Mouse (Mus musculus): ENCODE measurements around the gene Ppp2ca. TPM values are rescaled to one million over a fixed set of nuclear protein-coding genes. Genes with fewer than 3 reads are reported as not detected.
"Not testable (repeated sequence)": the region's sequence is repeated elsewhere in the genome, so short reads cannot be mapped to it uniquely, and the experiment has no call there.

The Ppp2ca gene
- polyA plus RNA-seq, 1 experiment from 2014 or later: 175 TPM

DNA sequence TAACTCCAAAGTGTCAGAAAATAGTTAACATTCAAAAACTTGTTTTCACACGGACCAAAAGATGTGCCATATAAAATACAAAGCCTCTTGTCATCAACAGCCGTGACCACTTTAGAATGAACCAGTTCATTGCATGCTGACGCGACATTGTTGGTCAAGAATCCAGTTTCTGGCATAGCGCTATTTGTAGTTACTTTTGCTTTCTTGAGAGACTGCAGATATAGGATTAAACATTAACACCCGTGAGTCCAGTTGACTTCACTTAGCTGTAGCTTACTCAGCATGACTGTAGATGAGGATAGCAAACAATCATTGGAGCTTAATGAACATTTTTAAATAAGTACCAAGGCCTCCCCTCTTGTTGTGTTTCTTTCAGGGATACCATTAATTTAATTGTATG lies 23.6 kb downstream of the Ppp2ca start:
- Histone ChIP-seq H3K9ac (replicated peaks; ENCODE audit: low read depth, low read length) (no peak overlapping the region), H3K27me3 (ENCODE audit: control insufficient read depth, insufficient read depth, low read length) (no peaks in the 10 kb centered on the region), H3K36me3 (ENCODE audit: control insufficient read depth, insufficient read depth, low read length) (peaks cover 64% of the 10 kb centered on the region), H3K4me3 (ENCODE audit: low read depth, low read length) (no peak overlapping the region), H3K9me3 (ENCODE audit: control insufficient read depth, low read length) (no peaks in the 10 kb centered on the region), H3K27ac (ENCODE audit: low read depth, low read length) (no peak overlapping the region), H3K4me1 (ENCODE audit: control insufficient read depth, insufficient read depth, low read length) (no peaks in the 10 kb centered on the region), H3K4me2 (ENCODE audit: low read depth, low read length) (no peak overlapping the region)
- WGBS: 94% methylated on average over 6 of the region's 6 CpGs
- no peak for ATAC-seq (ENCODE audit: low read depth)

DNA sequence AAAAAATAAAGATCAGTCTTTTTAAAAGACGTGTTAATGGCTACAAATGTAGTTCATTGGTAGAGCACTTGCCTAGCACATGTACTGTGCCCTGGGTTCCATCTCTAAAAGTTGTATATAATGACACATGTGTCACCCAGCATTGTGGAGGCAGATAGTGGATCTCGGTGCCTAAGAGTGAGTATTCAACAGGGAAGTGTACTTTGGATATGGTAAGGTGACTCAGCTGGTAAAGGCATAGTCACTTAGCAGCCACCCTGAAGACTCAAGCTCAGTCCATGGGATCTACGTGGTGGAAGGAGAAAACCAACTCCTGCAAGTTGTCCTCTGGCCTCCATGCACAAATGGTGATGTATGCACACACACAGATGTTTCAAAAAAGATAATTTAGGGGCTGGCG lies 26.0 kb downstream of the Ppp2ca start:
- Histone ChIP-seq H3K4me2 (ENCODE audit: low read depth, low read length) (no peak overlapping the region), H3K36me3 (ENCODE audit: control insufficient read depth, insufficient read depth, low read length) (peaks cover 46% of the 10 kb centered on the region), H3K9me3 (ENCODE audit: control insufficient read depth, low read length) (no peaks in the 10 kb centered on the region), H3K4me3 (ENCODE audit: low read depth, low read length) (no peak overlapping the region), H3K9ac (replicated peaks; ENCODE audit: low read depth, low read length) (no peak overlapping the region), H3K27ac (ENCODE audit: low read depth, low read length) (no peak overlapping the region), H3K4me1 (ENCODE audit: control insufficient read depth, insufficient read depth, low read length) (no peaks in the 10 kb centered on the region), H3K27me3 (ENCODE audit: control insufficient read depth, insufficient read depth, low read length) (no peaks in the 10 kb centered on the region)
- ATAC-seq (ENCODE audit: low read depth): no peak
- 95% methylated on average over 4 of the region's 4 CpGs for WGBS

DNA sequence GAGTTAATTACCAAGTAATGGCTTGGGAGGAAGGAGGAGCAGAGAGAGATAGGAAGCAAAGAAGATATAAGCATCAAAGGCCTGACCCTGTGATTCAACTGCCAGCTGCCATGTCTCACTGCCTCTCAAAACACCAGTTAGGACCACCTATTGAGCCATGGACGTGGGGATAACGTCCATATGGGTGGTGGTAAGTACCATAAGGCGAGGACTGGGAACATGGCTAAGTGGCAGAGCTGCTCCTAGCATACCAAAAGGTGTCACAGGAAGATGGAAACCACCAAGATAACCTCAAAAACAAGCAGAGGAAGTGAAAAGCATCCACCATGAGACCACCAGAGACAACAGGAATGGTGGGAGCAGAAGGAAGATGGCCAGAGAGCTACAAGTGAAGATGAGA lies 28.7 kb downstream of the Ppp2ca start:
- WGBS: 70% methylated on average over 3 of the region's 3 CpGs
- Histone ChIP-seq H3K9ac (replicated peaks; ENCODE audit: low read depth, low read length) (no peak overlapping the region), H3K4me1 (ENCODE audit: control insufficient read depth, insufficient read depth, low read length) (no peaks in the 10 kb centered on the region), H3K36me3 (ENCODE audit: control insufficient read depth, insufficient read depth, low read length) (peaks cover 23% of the 10 kb centered on the region), H3K9me3 (ENCODE audit: control insufficient read depth, low read length) (no peaks in the 10 kb centered on the region), H3K27me3 (ENCODE audit: control insufficient read depth, insufficient read depth, low read length) (no peaks in the 10 kb centered on the region), H3K4me3 (ENCODE audit: low read depth, low read length) (no peak overlapping the region), H3K4me2 (ENCODE audit: low read depth, low read length) (no peak overlapping the region), H3K27ac (ENCODE audit: low read depth, low read length) (no peak overlapping the region)
- no peak for ATAC-seq (ENCODE audit: low read depth)

DNA sequence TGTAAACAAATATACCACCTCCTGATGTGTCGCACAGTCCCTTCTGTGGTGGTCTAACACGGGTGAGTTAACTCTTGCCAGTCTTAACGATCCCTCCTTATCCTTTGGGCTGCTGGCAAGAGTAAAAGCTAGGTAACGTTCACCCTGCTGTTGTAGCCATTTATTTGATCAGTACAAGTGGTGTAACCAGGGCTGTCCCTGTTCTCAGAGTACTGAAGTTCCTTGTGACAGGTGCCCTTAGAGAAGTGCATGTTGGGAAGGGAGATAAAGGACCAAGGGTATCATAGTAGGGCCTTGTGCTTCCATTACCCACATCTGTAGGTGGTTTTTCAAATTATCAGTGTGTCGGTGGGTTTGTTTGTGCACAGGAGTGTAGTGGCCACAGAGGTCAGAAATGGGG lies 29.3 kb downstream of the Ppp2ca start:
- no peak overlapping the region for H3K9ac ChIP-seq (replicated peaks; ENCODE audit: low read depth, low read length)
- H3K4me3 ChIP-seq (ENCODE audit: low read depth, low read length): no peak overlapping the region
- WGBS: 74% methylated on average over 5 of the region's 5 CpGs
- peaks cover 17% of the 10 kb centered on the region for H3K36me3 ChIP-seq (ENCODE audit: control insufficient read depth, insufficient read depth, low read length)
- ATAC-seq (ENCODE audit: low read depth): no peak
- H3K27me3 ChIP-seq (ENCODE audit: control insufficient read depth, insufficient read depth, low read length): no peaks in the 10 kb centered on the region
- no peaks in the 10 kb centered on the region for H3K4me1 ChIP-seq (ENCODE audit: control insufficient read depth, insufficient read depth, low read length)
- H3K4me2 ChIP-seq (ENCODE audit: low read depth, low read length): no peak overlapping the region
- H3K9me3 ChIP-seq (ENCODE audit: control insufficient read depth, low read length): no peaks in the 10 kb centered on the region
- H3K27ac ChIP-seq (ENCODE audit: low read depth, low read length): no peak overlapping the region

DNA sequence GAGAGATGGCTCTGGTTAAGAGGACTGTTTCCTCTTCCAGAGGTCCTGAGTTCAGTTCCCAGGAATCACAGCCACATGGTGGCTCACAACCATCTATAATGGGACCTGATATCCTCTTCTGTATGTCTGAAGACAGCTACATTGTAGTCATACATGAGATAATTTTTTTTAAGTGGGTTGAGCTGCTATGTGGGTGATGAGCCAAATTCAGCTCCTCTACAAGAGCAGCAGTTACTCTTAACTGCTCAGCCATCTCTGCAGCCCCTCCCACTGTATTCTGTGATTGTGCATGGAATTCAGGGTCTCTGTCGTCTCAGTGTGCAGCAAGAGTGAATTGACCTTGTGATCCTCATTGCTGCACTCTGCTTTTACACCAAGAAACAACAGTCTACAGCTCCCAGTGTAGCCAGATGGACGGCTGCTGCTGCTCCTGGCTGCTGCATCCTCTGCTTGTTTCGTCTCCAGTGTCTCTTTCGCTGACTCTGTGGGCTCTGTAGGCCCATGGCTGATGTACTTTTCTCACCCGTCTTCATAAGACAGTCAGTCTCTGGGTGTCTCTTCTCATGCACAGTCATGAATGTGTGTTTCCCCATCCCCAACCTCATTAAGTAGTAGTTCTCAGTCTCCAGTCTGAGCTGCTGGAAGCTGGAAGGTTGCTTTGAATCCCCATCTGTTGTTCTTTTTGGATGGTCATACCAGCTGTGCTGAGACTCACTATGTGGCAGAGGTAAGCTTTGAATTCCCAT lies 30.0 kb downstream of the Ppp2ca start:
- H3K27ac ChIP-seq (ENCODE audit: low read depth, low read length): no peak overlapping the region
- 64% methylated on average over 5 of the region's 5 CpGs for WGBS
- ATAC-seq (ENCODE audit: low read depth): no peak

DNA sequence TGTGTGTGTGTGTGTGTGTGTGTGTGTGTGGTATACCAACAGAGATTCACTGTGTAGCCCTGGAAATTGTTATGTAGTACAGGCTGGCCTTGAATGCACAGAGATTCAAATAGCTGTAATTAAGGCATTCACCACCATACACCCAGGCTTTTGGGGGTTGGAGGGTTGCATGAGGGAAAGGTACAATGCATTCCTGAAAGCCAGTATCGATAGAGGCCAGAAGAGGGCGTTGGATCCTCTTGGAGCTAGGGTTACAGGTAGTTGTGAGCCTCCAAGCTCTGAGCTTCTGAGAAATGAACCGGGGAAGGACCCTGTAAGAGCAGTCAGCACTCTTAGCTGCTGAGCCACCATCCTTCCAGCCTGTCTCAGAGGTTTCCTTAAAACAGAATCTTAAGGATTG lies 30.7 kb downstream of the Ppp2ca start:
- ATAC-seq (ENCODE audit: low read depth): no peak
- H3K27ac ChIP-seq (ENCODE audit: low read depth, low read length): peak overlapping the region; percentile 1; the same call in 1 of the 2 replicates
- H3K27me3 ChIP-seq (ENCODE audit: control insufficient read depth, insufficient read depth, low read length): no peaks in the 10 kb centered on the region
- 29% methylated on average over 3 of the region's 3 CpGs for WGBS
- H3K9ac ChIP-seq (replicated peaks; ENCODE audit: low read depth, low read length): no peak overlapping the region
- no peak overlapping the region for H3K4me3 ChIP-seq (ENCODE audit: low read depth, low read length)
- peaks cover 11% of the 10 kb centered on the region for H3K36me3 ChIP-seq (ENCODE audit: control insufficient read depth, insufficient read depth, low read length)
- H3K4me2 ChIP-seq (ENCODE audit: low read depth, low read length): no peak overlapping the region
- H3K9me3 ChIP-seq (ENCODE audit: control insufficient read depth, low read length): no peaks in the 10 kb centered on the region
- H3K4me1 ChIP-seq (ENCODE audit: control insufficient read depth, insufficient read depth, low read length): no peaks in the 10 kb centered on the region

More for the DNA sequence above, 30.0 kb downstream of the Ppp2ca start:
- H3K9me3 ChIP-seq (ENCODE audit: control insufficient read depth, low read length): no peaks in the 10 kb centered on the region
- no peaks in the 10 kb centered on the region for H3K4me1 ChIP-seq (ENCODE audit: control insufficient read depth, insufficient read depth, low read length)
- no peak overlapping the region for H3K4me2 ChIP-seq (ENCODE audit: low read depth, low read length)
- H3K27me3 ChIP-seq (ENCODE audit: control insufficient read depth, insufficient read depth, low read length): no peaks in the 10 kb centered on the region
- H3K36me3 ChIP-seq (ENCODE audit: control insufficient read depth, insufficient read depth, low read length): peaks cover 16% of the 10 kb centered on the region
- no peak overlapping the region for H3K9ac ChIP-seq (replicated peaks; ENCODE audit: low read depth, low read length)
- H3K4me3 ChIP-seq (ENCODE audit: low read depth, low read length): no peak overlapping the region

DNA sequence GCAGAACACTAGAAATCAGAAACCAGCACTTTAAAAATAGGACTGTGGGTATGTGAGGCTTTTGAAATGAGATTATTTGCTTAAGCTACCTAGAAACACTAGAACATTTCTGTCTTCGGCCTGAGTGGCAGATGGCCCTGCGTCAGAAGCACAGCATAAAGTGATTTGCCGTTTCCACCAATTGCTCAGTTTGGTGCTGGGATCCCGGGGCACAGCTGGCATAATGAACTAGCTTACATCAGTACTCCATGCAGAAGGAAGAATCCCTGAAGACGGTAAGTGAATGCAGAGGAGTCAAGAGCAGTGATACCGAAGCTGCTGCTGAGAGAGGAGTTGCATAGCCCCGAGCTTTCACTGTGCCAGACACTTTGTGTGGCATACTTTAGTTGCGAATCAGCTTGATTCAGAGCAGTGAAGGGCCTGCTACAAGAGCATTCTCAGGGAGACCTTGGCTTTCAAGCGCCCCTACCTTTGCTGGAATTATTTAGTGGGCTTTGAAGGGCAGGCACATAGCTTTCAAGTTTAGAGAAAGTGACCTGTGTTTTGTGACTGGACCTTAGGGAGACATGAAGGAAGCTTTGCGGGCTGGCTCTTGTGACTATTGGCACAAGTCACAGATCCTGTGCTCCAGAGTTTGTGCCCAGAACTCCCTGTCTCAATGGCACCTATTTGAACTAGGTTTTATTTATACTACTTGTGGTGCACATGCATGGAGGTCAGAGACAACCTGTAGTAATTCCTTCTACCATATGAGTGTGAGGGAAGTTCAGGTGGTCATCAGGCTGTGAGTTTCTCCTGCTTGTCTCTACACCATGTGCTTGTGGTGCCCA lies 31.4 kb downstream of the Ppp2ca start:
- ATAC-seq (ENCODE audit: low read depth): no peak
- 73% methylated on average over 10 of the region's 10 CpGs for WGBS

DNA sequence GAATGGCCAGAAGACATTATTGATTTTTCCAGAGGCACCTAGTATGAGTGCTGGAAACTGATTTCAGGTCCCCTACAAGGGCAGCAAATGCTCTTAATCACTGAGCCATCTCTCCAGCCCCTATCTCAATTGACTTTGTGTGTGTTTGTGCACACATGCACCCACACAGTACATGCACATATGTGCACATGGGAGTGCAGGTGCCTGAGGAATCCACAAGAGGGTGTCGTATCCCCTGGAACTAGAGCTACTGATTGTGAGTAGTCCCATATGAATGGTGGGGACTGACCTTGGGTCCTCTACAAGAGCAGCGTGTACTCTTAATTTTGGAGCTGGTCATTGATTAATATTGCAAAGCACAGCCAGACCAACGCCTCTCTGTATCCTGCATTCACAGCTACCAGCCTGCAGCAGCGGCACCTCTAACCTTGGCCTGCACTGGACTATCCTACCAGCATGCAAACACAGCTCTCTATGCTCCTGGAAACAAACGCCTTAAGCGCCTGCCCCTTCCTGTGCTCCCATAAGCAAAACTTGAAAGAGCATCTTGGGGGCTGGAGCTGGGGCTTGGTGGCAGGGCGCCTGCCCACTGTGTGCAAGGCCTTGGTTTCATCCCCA lies 32.1 kb downstream of the Ppp2ca start:
- Histone ChIP-seq H3K27me3 (ENCODE audit: control insufficient read depth, insufficient read depth, low read length) (no peaks in the 10 kb centered on the region), H3K4me1 (ENCODE audit: control insufficient read depth, insufficient read depth, low read length) (no peaks in the 10 kb centered on the region), H3K36me3 (ENCODE audit: control insufficient read depth, insufficient read depth, low read length) (no peaks in the 10 kb centered on the region), H3K9ac (replicated peaks; ENCODE audit: low read depth, low read length) (no peak overlapping the region), H3K9me3 (ENCODE audit: control insufficient read depth, low read length) (no peaks in the 10 kb centered on the region), H3K4me2 (ENCODE audit: low read depth, low read length) (no peak overlapping the region), H3K4me3 (ENCODE audit: low read depth, low read length) (no peak overlapping the region), H3K27ac (ENCODE audit: low read depth, low read length) (no peak overlapping the region)
- 83% methylated on average over 7 of the region's 7 CpGs for WGBS
- ATAC-seq (ENCODE audit: low read depth): no peak

More for the DNA sequence above, 31.4 kb downstream of the Ppp2ca start:
- no peaks in the 10 kb centered on the region for H3K4me1 ChIP-seq (ENCODE audit: control insufficient read depth, insufficient read depth, low read length)
- peaks cover 5% of the 10 kb centered on the region; the same call in 1 of the 2 replicates for H3K36me3 ChIP-seq (ENCODE audit: control insufficient read depth, insufficient read depth, low read length)
- H3K27ac ChIP-seq (ENCODE audit: low read depth, low read length): peak overlapping the region; percentile 1; the same call in 1 of the 2 replicates
- no peak overlapping the region for H3K4me2 ChIP-seq (ENCODE audit: low read depth, low read length)
- H3K27me3 ChIP-seq (ENCODE audit: control insufficient read depth, insufficient read depth, low read length): no peaks in the 10 kb centered on the region
- H3K9ac ChIP-seq (replicated peaks; ENCODE audit: low read depth, low read length): no peak overlapping the region
- H3K9me3 ChIP-seq (ENCODE audit: control insufficient read depth, low read length): no peaks in the 10 kb centered on the region
- no peak overlapping the region for H3K4me3 ChIP-seq (ENCODE audit: low read depth, low read length)

DNA sequence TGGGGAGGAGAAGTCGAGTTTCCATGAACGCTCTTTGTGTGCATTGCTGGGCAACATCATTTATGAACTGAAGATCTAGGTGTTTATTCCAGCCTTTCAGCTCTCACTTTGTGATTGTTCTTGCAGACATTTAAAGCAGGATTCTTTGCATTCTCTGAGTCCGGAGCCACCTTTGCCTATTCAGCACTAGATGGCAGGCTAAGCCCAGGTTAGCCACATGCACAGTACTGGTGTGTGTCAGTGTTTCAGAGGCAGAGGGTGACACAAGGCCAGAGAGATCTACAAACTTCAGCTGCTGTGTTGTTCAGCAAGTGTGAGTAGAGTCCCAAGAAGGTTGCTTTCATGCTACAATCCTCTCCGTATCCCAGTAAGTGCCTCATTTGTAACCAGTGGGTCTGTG lies 45.2 kb downstream of the Ppp2ca start:
- not testable (repeated sequence) for H3K9ac ChIP-seq (replicated peaks; ENCODE audit: low read depth, low read length); H3K4me2 ChIP-seq (ENCODE audit: low read depth, low read length); H3K4me3 ChIP-seq (ENCODE audit: low read depth, low read length); H3K27ac ChIP-seq (ENCODE audit: low read depth, low read length); H3K9me3 ChIP-seq (ENCODE audit: control insufficient read depth, low read length); H3K27me3 ChIP-seq (ENCODE audit: control insufficient read depth, insufficient read depth, low read length); H3K36me3 ChIP-seq (ENCODE audit: control insufficient read depth, insufficient read depth, low read length); H3K4me1 ChIP-seq (ENCODE audit: control insufficient read depth, insufficient read depth, low read length)
- WGBS: 41% methylated on average over 4 of the region's 4 CpGs
- peak; percentile 75; the same call in 1 of the 2 replicates for ATAC-seq (ENCODE audit: low read depth)
